Mouse (Mus musculus) stomach, postnatal 0 days (tissue): Measurements from ENCODE around the gene Vmn2r25.

Experiments used
- CTCF ChIP-seq: IDR thresholded peaks from 2 replicates; pipeline ENCODE4 v1.5.1; 2016; ENCODE audit warnings: antibody characterized with exemption, low read depth, mild to moderate bottlenecking, moderate library complexity
- EP300 ChIP-seq: optimal IDR thresholded peaks from 2 replicates; pipeline ENCODE3; 2016; ENCODE audit warnings: antibody characterized with exemption

- peak; percentile 12; the same call in 1 of the 2 replicates for TF ChIP-seq CTCF
- TF ChIP-seq EP300: no peak
These were observed 59.5 kb downstream of the Vmn2r25 start for GRCm38 (mm10) chr6:123793746-123794145.
